Mouse (Mus musculus) megakaryocyte, embryonic 14.5 days (primary cell): ENCODE measurements around the gene Epb41l4b. TPM values are rescaled to one million over a fixed set of nuclear protein-coding genes. Genes with fewer than 3 reads are reported as not detected.
A peak's percentile ranks its signal among the peaks of the same experiment; 100 is the strongest.

ENCODE experiments used
- H3K27me3 ChIP-seq: replicated peaks from 2 replicates; pipeline ENCODE3; 2012; ENCODE audit warnings: inconsistent platforms
- H3K36me3 ChIP-seq: replicated peaks from 2 replicates; pipeline ENCODE3; 2012; ENCODE audit warnings: low read length, inconsistent platforms, mixed read lengths
- H3K4me1 ChIP-seq: 2 replicates; pipeline ENCODE4 v1.6.1; 2012; ENCODE audit warnings: inconsistent platforms
- H3K4me3 ChIP-seq: replicated peaks from 2 replicates; pipeline ENCODE3; 2012; ENCODE audit warnings: moderate library complexity, mild to moderate bottlenecking, inconsistent platforms
- H3K9me3 ChIP-seq: 2 replicates; pipeline ENCODE4 v1.6.1; 2012; ENCODE audit warnings: inconsistent platforms
- FLI1 ChIP-seq: IDR thresholded peaks from 2 replicates; pipeline ENCODE4 v1.6.1; 2012; ENCODE audit warnings: low read length, inconsistent platforms, mixed read lengths
- GATA1 ChIP-seq: IDR thresholded peaks from 3 replicates; pipeline ENCODE4 v1.6.1; 2012; ENCODE audit warnings: mixed read lengths, low read length, inconsistent platforms, borderline replicate concordance
- polyA plus RNA-seq: library from polyadenylated mRNA; stranded (reverse); fragments of >175 nt; gene quantifications from 2 replicates; pipeline ENCODE4 v1.2.3, GENCODE M21; 2012; ENCODE audit warnings: low replicate concordance; ENCODE audit not compliant: insufficient read depth

The Epb41l4b gene
- polyA plus RNA-seq, 1 experiment: 0.46 TPM

DNA sequence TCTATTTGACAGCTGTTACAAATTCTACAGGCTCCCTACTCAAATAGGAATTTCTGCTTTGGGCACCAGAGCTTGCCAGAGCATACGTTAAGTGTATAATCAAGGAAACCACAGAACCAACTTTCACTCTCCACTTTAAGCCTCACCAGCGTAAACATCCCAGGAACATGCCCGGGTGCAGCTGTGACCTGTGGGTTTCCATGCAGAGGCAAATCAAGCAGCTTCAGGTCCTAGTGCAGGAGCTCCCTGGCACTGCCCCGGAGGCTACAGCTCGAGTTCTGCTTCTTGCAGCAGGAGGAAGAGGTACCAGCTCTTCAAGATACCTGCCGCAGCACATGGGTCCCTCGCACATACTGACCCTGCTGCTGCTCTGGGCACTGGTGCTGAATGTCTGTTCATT, 74.8 kb downstream of the Epb41l4b start:
- peaks cover 13% of the 10 kb centered on the region for H3K27me3 ChIP-seq
- H3K4me1 ChIP-seq: peaks cover 47% of the 10 kb centered on the region
- peak overlapping the region; percentile 67 for H3K4me3 ChIP-seq
- no peaks in the 10 kb centered on the region for H3K9me3 ChIP-seq
- no peak for TF ChIP-seq FLI1
- TF ChIP-seq GATA1: no peak
- H3K36me3 ChIP-seq: no peaks in the 10 kb centered on the region

DNA sequence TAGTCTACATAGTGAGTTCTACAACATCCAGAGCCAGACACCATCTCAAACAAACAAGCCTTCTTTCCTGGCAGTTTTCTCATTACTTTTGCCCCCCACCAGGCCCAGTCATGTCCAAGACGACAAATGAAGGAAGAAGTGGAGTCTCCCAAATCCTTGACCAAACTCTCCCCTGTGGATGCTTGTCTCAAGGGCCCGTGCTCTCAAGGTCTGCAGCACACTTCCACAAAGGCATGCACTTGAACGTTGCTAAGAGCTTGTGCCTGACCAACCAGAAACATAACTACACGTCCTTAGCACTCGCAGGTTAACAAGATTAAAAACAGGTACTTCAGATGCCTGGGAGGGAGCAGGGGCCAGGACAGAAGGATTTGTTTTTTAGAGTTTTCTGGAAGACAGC, 75.4 kb downstream of the Epb41l4b start:
- Histone ChIP-seq H3K4me3 (no peak overlapping the region), H3K27me3 (peaks cover 13% of the 10 kb centered on the region), H3K9me3 (no peaks in the 10 kb centered on the region), H3K36me3 (no peaks in the 10 kb centered on the region), H3K4me1 (peaks cover 47% of the 10 kb centered on the region)
- TF ChIP-seq GATA1 (no peak), FLI1 (no peak)

DNA sequence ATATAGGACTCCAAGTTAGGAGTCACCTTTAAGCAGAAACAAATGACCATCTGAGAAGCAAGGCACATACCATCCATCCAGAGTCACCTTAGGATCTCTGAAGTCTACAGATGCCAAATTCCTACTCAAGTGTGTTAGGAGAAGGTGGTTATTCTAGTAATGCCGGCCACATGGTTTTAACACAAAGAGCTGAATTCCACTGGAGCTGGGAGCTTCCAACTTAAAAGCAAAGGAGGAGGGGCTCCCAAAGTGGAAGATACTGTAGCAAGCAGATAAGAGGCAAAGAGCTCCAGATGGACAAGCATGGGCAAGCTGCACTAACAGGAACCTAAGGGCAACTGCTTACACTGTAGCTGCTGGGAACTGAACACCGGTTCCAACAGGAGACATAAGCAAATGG, 76.3 kb downstream of the Epb41l4b start:
- Histone ChIP-seq H3K4me3 (no peak overlapping the region), H3K36me3 (no peaks in the 10 kb centered on the region), H3K4me1 (peaks cover 47% of the 10 kb centered on the region), H3K9me3 (no peaks in the 10 kb centered on the region), H3K27me3 (peaks cover 11% of the 10 kb centered on the region)
- TF ChIP-seq GATA1: no peak

DNA sequence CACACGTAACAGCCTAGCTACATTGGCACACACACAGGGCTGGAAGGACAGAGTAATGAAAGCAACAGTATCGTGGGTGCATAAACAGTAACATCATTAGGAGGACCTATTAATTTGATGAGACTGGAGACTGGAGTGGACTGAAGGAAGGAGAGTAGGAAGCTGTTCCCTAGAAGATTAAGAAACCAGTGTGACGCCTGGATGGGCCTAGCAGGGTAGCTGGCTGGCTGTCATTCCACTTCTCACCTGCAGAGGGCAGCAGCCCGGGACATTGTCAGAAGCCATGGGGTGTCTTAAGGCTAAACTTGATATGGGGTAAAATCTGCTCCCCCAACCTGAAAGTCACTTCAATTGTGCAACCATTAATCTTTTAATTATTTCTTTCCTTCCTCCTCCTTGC, 78.0 kb downstream of the Epb41l4b start:
- TF ChIP-seq FLI1 (no peak), GATA1 (no peak)
- Histone ChIP-seq H3K27me3 (peaks cover 4% of the 10 kb centered on the region), H3K4me3 (peak overlapping the region; percentile 8), H3K9me3 (no peaks in the 10 kb centered on the region), H3K36me3 (no peaks in the 10 kb centered on the region), H3K4me1 (peaks cover 47% of the 10 kb centered on the region)

DNA sequence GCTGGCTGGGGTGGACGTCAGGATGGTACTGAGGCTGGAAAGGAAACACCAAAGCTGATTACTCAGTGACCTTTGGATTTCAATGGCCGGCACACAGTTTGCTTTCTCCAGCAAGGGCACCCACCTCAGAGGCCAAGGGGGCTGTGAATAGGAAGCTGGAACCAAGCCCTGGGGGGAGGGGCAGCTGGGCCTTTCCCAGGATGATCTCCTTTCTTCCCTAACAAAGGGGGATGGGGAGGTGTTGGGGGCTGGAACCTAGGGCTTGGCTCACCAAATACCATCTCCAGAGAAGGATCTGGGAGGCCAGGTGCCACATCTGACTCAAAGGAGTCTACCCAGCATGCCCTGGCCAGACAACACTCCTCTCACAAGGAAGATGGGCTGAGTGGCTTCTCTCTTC, 78.4 kb downstream of the Epb41l4b start:
- TF ChIP-seq GATA1: no peak
- no peak for TF ChIP-seq FLI1

DNA sequence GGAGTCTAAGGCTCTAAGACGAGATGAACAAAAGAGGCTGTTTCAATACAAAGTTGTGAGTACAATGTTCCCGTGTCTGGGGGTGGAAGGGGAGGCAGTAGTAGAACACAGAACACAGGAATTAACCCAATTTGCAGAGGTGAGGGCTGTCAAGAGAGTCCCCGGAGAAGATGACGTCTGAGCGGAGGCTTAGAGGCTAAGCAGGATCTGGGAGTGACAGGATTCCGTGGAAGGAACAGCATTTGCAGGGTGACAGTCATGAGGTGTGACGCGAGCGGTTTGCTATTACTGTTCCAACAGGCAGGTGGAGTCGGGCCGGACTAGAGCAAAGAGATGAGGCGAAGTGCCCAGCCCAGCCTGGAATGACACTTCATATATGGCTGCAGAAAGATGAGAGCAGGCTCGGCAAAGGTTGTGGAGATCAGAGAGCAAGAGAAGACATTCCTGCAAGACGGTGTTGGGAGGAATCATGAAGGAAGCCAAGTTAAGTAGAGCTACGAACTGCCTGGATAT, 82.9 kb downstream of the Epb41l4b start:
- H3K9me3 ChIP-seq: 0 out of 2 replicates have a peak, but pooled peaks cover 4% of the 10 kb centered on the region
- H3K4me3 ChIP-seq: no peak overlapping the region
- no peaks in the 10 kb centered on the region for H3K36me3 ChIP-seq
- peaks cover 40% of the 10 kb centered on the region for H3K4me1 ChIP-seq
- peaks cover 6% of the 10 kb centered on the region for H3K27me3 ChIP-seq
- TF ChIP-seq GATA1: no peak
- no peak for TF ChIP-seq FLI1

More for the DNA sequence above, 78.4 kb downstream of the Epb41l4b start:
- H3K9me3 ChIP-seq: no peaks in the 10 kb centered on the region
- peaks cover 4% of the 10 kb centered on the region for H3K27me3 ChIP-seq
- H3K4me1 ChIP-seq: peaks cover 47% of the 10 kb centered on the region
- H3K4me3 ChIP-seq: no peak overlapping the region
- no peaks in the 10 kb centered on the region for H3K36me3 ChIP-seq

DNA sequence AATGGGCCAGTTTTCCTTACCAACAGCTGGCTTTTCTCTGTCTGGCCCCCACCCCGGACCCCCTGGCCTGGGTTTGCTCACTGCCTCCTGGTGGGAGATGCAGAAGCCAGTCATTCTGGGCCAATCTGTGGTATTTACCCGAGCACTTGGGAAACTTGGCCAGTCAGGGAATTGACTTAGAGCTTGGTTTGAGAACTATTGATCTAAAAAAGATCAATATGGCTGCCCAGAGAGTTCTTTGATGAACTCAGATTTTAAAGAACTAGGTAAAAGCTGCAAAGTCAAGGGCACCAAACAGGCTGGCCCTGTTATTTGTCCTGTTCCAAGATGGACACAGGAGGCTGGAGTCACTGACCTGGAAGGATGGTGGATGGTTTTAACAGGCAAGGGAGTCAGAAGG, 84.6 kb downstream of the Epb41l4b start:
- no peak for TF ChIP-seq FLI1
- TF ChIP-seq GATA1: no peak
- H3K9me3 ChIP-seq: 0 out of 2 replicates have a peak, but pooled peaks cover 4% of the 10 kb centered on the region
- H3K4me1 ChIP-seq: peaks cover 40% of the 10 kb centered on the region
- no peaks in the 10 kb centered on the region for H3K36me3 ChIP-seq
- H3K4me3 ChIP-seq: no peak overlapping the region
- H3K27me3 ChIP-seq: peaks cover 4% of the 10 kb centered on the region

DNA sequence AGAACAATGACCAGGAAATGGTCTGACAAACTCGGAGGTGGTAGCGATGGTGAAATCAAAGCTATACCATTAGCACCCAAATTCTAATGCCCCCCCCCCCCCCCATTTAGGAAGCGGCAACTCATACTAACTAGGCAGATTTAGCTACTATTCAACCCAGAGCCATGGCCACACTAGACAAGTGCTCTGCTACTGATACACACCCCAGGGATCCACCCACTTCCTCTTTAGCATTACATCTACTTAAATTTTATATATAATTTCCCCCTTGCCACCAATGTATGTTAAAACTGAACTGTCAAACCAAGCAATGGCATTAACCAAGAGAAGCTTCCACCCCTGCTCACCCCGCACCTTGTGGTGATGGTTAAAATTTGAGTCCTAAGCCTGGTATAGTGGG, 85.6 kb downstream of the Epb41l4b start:
- Histone ChIP-seq H3K4me1 (peaks cover 46% of the 10 kb centered on the region), H3K9me3 (0 out of 2 replicates have a peak, but pooled peaks cover 4% of the 10 kb centered on the region), H3K27me3 (peaks cover 4% of the 10 kb centered on the region), H3K36me3 (no peaks in the 10 kb centered on the region), H3K4me3 (no peak overlapping the region)
- TF ChIP-seq FLI1: no peak
- no peak for TF ChIP-seq GATA1

DNA sequence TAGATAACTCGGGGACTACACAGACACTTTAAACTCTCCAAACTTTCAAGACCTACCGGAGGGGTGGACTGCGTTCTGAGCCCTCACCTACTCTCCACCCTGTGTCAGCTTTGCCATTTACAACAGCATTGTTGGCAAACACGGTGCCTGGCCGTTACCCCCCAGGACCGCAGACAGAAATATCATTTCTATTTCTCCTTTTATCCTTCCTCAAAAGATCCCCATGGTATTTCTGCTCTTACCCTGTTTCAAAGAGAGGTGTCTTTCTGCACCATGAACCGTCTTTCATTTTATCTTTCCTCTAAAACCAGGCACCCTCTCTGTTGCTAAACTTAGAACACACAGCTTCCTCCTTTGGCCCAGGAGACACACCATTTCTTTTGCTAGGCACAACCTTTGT, 87.6 kb downstream of the Epb41l4b start:
- H3K9me3 ChIP-seq: 0 out of 2 replicates have a peak, but pooled peaks cover 4% of the 10 kb centered on the region
- peaks cover 4% of the 10 kb centered on the region for H3K27me3 ChIP-seq
- TF ChIP-seq GATA1: no peak
- H3K36me3 ChIP-seq: no peaks in the 10 kb centered on the region
- peak overlapping the region; percentile 28 for H3K4me3 ChIP-seq
- H3K4me1 ChIP-seq: peaks cover 46% of the 10 kb centered on the region

DNA sequence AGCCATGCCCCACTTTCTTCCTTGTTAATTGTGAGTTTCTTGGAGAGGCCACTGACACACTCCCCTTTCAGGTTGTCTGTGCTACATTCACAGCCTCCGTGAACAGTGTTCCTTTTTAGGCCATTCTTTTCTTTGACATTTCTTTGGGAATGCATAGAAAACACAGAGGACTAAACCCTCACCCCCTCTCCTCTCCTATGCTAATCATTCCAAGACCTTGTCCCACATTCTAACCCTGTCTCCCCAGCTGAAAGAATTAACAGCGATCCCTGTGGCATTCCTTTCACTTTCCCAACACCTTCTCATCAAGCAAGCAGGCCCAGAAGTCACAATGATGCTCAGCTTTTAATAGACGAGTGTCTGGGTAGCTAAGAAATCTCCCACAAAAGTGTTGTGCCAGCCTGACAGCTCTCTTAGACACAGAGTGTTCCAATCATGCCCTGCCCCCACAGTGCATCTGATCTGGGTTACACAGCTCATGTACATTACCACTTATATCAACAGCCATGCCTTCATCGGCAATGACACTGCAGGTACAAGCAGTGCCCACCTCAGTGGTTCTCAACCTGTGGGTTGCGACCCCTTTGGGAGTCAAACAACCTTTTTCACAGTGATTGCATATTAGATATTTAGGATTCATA, 93.8 kb downstream of the Epb41l4b start:
- Histone ChIP-seq H3K27me3 (no peaks in the 10 kb centered on the region), H3K4me3 (no peak overlapping the region), H3K36me3 (peaks cover 3% of the 10 kb centered on the region), H3K9me3 (peaks cover 6% of the 10 kb centered on the region), H3K4me1 (peaks cover 42% of the 10 kb centered on the region)
- no peak for TF ChIP-seq GATA1
